Mouse (Mus musculus) liver, embryonic 16.5 days (tissue): Measurements from ENCODE around the gene Gprc5d. TPM values are rescaled to one million over a fixed set of nuclear protein-coding genes. Genes with fewer than 3 reads are reported as not detected.

Experiments used
- ATAC-seq: fragments of 200-750 bp; cut with Nextera tagmentation; 2 replicates; pipeline ENCODE4 v1.8.0; 2017; ENCODE audit warnings: low read depth, mild to moderate bottlenecking, moderate number of reproducible peaks, moderate library complexity
- H3K27ac ChIP-seq: fragments of 300-500 bp; sonication (generic); 2 replicates; pipeline ENCODE4 v1.5.1; 2014; ENCODE audit warnings: mild to moderate bottlenecking, low read length
- H3K27me3 ChIP-seq: fragments of 300-500 bp; sonication (generic); 2 replicates; pipeline ENCODE4 v1.6.1; 2014; ENCODE audit warnings: low read depth, low read length, mixed read lengths; ENCODE audit not compliant: control insufficient read depth, insufficient read depth
- H3K36me3 ChIP-seq: fragments of 300-500 bp; sonication (generic); 2 replicates; pipeline ENCODE4 v1.6.1; 2014; ENCODE audit warnings: mild to moderate bottlenecking; ENCODE audit not compliant: control insufficient read depth, insufficient read depth
- H3K4me1 ChIP-seq: fragments of 300-500 bp; sonication (generic); 2 replicates; pipeline ENCODE4 v1.6.1; 2014; ENCODE audit warnings: low read depth, low read length, mixed read lengths; ENCODE audit not compliant: control insufficient read depth
- H3K4me2 ChIP-seq: fragments of 300-500 bp; sonication (generic); 2 replicates; pipeline ENCODE4 v1.6.1; 2014; ENCODE audit warnings: low read depth, low read length, mixed read lengths
- H3K4me3 ChIP-seq: fragments of 300-500 bp; sonication (generic); 2 replicates; pipeline ENCODE4 v1.5.1; 2014; ENCODE audit warnings: low read depth, mild to moderate bottlenecking, low read length
- H3K9ac ChIP-seq: fragments of 300-500 bp; sonication (generic); 2 replicates; pipeline ENCODE4 v1.6.1; 2014; ENCODE audit warnings: low read depth, low read length
- H3K9me3 ChIP-seq: fragments of 300-500 bp; sonication (generic); replicated peaks from 2 replicates; pipeline ENCODE4 v1.6.1; 2016; ENCODE audit warnings: low read length; ENCODE audit not compliant: control insufficient read depth
- WGBS: fragments of 180-500 bp; shearing (Covaris S2); extraction: QIAGEN DNeasy Blood & Tissue Kit; methylation state at CpG from one replicate; pipeline ENCODE4 v1.1.7; 2014; ENCODE audit not compliant: insufficient replicate concordance; 5-methylcytosine and 5-hydroxymethylcytosine counted together
- polyA plus RNA-seq: library from polyadenylated mRNA; unstranded; fragments of >200 nt; fragmentation: Nextera tagmentation; extraction: Ambion mirVana; gene quantifications from 2 replicates; pipeline ENCODE4 v1.2.1, GENCODE M21; 2015

The Gprc5d gene
- polyA plus RNA-seq, 1 experiment from 2014 or later = 0.08 TPM

- H3K27me3 ChIP-seq = no peaks in the 10 kb centered on the region
- 38% methylated on average over 5 of the region's 5 CpGs for WGBS
- no peaks in the 10 kb centered on the region for H3K36me3 ChIP-seq
- no peak overlapping the region for H3K4me2 ChIP-seq
- ATAC-seq = no peak
- no peaks in the 10 kb centered on the region for H3K9me3 ChIP-seq
- no peak overlapping the region for H3K9ac ChIP-seq
- H3K4me3 ChIP-seq = no peak overlapping the region
- no peak overlapping the region for H3K27ac ChIP-seq
- H3K4me1 ChIP-seq = no peaks in the 10 kb centered on the region
Measured at GRCm38 (mm10) chr6:135124755-135125380, 6.8 kb upstream of the Gprc5d start.

GRCm38 (mm10) chr6:135116479-135116878 lies 1.6 kb downstream of the Gprc5d start:
- Histone ChIP-seq H3K27me3 (no peaks in the 10 kb centered on the region), H3K9me3 (no peaks in the 10 kb centered on the region), H3K4me1 (no peaks in the 10 kb centered on the region), H3K36me3 (no peaks in the 10 kb centered on the region), H3K27ac (no peak overlapping the region), H3K9ac (no peak overlapping the region), H3K4me2 (no peak overlapping the region), H3K4me3 (no peak overlapping the region)
- ATAC-seq = no peak
- WGBS = 42% methylated on average over 8 of the region's 8 CpGs

- 28% methylated on average over 6 of the region's 6 CpGs for WGBS
- H3K4me2 ChIP-seq = no peak overlapping the region
Measured at GRCm38 (mm10) chr6:135113114-135113436, 5.0 kb downstream of the Gprc5d start.

GRCm38 (mm10) chr6:135112411-135113113 lies 5.5 kb downstream of the Gprc5d start:
- Histone ChIP-seq H3K9me3 (no peaks in the 10 kb centered on the region), H3K27me3 (no peaks in the 10 kb centered on the region), H3K4me2 (no peak overlapping the region), H3K27ac (no peak overlapping the region), H3K4me1 (no peaks in the 10 kb centered on the region), H3K4me3 (no peak overlapping the region), H3K9ac (no peak overlapping the region), H3K36me3 (no peaks in the 10 kb centered on the region)
- WGBS = 21% methylated on average over 7 of the region's 7 CpGs
- ATAC-seq = no peak

More at GRCm38 (mm10) chr6:135113114-135113436, 5.0 kb downstream of the Gprc5d start:
- Histone ChIP-seq H3K4me1 (no peaks in the 10 kb centered on the region), H3K27me3 (no peaks in the 10 kb centered on the region), H3K4me3 (no peak overlapping the region), H3K9me3 (no peaks in the 10 kb centered on the region), H3K27ac (no peak overlapping the region), H3K36me3 (no peaks in the 10 kb centered on the region), H3K9ac (no peak overlapping the region)
- ATAC-seq = no peak

- H3K9me3 ChIP-seq = no peaks in the 10 kb centered on the region
- ATAC-seq = no peak
- no peak overlapping the region for H3K4me3 ChIP-seq
- H3K4me2 ChIP-seq = no peak overlapping the region
- H3K9ac ChIP-seq = no peak overlapping the region
- H3K36me3 ChIP-seq = no peaks in the 10 kb centered on the region
- 68% methylated on average over 6 of the region's 6 CpGs for WGBS
- no peaks in the 10 kb centered on the region for H3K27me3 ChIP-seq
- no peaks in the 10 kb centered on the region for H3K4me1 ChIP-seq
- no peak overlapping the region for H3K27ac ChIP-seq
Measured at GRCm38 (mm10) chr6:135107014-135107413, 11.1 kb downstream of the Gprc5d start.

- no peak for ATAC-seq
- Histone ChIP-seq H3K27ac (no peak overlapping the region), H3K36me3 (no peaks in the 10 kb centered on the region), H3K4me2 (no peak overlapping the region), H3K27me3 (no peaks in the 10 kb centered on the region), H3K9ac (no peak overlapping the region), H3K4me3 (no peak overlapping the region), H3K4me1 (no peaks in the 10 kb centered on the region), H3K9me3 (no peaks in the 10 kb centered on the region)
- WGBS = 48% methylated on average over 5 of the region's 5 CpGs
Measured at GRCm38 (mm10) chr6:135102736-135103303, 15.3 kb downstream of the Gprc5d start.

- Histone ChIP-seq H3K4me1 (no peaks in the 10 kb centered on the region), H3K36me3 (no peaks in the 10 kb centered on the region), H3K9me3 (no peaks in the 10 kb centered on the region), H3K27me3 (no peaks in the 10 kb centered on the region), H3K4me2 (no peak overlapping the region), H3K4me3 (no peak overlapping the region), H3K9ac (no peak overlapping the region), H3K27ac (no peak overlapping the region)
- no peak for ATAC-seq
- WGBS = 66% methylated on average over 15 of the region's 15 CpGs
Measured at GRCm38 (mm10) chr6:135100787-135101472, 17.2 kb downstream of the Gprc5d start.

DNA sequence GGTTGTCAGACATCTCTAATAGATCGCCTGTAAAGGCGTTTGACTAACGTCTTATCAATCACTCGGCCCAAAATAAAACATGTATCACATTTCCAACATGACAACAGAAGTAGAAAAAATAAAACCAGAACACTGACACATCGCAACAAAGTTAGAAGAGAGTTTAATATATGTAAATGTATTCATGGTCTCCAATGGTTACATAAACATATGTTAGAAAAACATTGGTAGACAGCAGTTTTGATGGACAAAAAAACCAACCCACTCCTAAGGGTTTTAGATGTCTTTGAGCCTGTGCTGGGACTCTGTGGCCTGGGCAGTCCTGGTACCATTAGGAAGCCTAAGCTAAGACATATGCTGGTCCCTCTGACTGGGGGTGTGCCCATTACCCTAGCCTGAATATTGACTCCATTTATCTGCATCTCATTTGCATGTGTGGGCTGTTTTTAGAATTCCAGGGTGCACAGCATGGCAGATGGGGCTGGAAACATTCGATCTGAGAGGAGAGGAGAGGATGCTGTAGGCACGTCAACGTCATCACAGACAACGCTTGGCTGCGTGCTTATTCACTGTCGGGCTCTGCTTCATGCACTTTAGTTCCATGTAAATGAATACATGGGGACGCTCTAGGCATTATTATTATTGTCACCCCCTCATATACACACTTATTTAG lies 25.1 kb downstream of the Gprc5d start:
- Histone ChIP-seq H3K27me3 (no peaks in the 10 kb centered on the region), H3K9ac (no peak overlapping the region), H3K4me2 (no peak overlapping the region), H3K36me3 (no peaks in the 10 kb centered on the region), H3K27ac (no peak overlapping the region), H3K4me3 (no peak overlapping the region), H3K9me3 (no peaks in the 10 kb centered on the region), H3K4me1 (no peaks in the 10 kb centered on the region)
- 74% methylated on average over 12 of the region's 12 CpGs for WGBS
- no peak for ATAC-seq
